Mouse (Mus musculus) ovary, adult 18-20 months (tissue): Measurements from ENCODE around the gene Tnip2.

Experiments
- DNase-seq: peaks from one replicate; pipeline ENCODE4 v3.0.0; 2022; ENCODE audit warnings: low spot score, mixed read lengths

Gene Tnip2

DNA sequence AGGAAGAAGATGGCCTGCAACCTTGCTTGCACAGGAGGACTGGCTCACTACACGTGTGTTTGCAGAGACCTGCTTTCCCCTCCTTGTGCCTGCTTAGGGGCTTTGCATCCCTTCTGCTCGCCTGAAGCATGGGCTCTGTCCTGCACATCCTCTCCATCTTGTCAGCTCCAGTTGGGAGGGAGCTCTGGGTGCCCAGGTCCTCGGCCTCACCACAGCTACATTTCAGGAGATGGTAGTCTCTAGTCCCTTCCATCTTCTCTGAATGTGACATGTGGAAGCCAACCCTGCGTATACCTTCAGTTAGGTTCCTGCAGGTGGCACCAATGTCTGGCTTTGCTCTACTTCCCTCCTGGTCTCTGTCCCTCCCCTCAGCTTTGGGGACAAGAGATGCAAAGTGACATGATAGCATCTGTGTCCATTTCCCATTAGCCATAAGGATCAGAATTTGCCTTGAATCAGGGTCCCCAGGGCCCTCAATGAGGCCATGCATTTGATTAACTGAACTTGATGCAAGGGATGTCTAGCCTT lies 10.2 kb upstream of the Tnip2 start:
- DNase-seq, result no peak

DNA sequence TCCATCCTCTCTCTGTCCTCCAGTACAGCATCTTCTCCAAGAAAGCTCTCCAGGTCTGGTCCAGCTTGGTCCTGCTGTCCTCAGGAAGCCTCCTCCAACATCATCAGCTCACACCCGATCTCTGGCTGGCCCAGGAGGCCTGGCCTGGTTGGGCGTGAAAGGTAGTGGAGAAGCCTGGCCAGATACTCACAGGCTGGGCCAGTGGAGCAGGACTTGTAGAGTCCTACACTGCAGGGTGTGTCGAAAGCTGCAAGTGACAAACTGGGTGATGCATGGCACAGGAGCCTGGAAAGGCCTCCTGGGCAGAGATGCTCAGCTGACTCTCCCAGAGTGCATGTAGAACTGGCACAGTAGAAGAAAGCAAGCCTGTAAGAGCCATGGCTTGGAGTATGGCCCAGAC lies 7.5 kb upstream of the Tnip2 start:
- no peak for DNase-seq

DNA sequence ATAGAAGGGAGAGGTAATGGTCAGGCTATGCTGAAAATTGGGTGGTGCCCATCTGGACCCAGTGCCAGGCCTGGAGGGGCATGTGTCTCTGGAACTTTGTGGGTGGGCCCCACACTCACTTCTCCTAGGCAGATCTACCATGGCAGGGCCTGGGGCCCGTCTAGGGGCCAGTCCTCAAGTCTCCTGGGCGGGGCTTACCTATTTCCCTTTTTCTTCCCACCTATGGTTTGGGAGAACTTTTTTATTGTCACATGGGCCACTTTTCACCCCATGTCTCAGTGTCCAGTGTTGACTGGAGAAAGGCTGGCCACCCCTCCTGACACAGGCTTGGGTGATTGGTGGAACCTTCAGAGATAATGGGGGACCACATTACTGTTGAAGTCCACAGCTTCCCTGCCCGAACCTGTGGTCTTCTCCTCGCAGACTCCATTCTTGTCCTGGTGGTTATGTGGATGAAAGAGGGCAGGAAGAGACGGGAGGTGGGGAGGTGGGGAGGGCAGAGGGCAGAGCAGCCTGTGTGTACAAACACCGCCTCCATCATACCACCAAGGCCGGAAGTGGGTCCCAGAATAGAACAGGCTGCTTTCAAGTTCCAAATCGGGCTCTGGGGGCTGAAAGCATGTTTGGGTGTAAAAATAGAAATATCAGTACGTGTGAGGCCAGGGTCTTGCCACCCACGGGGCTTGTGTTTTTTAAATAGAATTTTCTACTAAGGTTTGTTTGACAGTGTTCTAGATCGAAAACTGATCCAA lies 6.8 kb upstream of the Tnip2 start:
- no peak for DNase-seq

DNA sequence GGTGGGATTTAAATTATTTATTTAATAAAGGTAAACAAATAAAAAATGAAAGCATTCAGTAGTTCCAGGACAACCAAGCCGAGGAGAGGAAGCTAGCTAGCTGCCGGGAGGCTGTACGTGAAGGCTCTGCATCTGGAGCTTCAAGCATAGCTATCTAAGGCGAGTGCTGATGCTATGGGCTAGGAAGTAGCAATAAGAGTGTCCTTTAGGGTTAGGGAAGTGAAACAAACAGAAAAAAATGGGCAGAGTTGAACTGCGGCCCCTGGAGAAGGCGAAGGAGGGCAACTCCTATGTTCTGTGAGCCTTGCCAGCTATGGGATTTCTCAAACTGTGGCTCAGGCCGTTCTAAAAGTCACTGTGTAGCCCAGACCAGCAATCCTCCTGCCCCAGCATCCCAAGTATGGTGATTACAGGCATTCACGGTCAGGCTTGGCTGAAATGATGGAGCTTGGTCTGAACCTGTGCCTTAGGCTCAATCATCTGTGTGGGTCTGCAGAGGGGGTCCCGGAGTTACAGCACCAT lies 5.7 kb upstream of the Tnip2 start:
- no peak for DNase-seq

DNA sequence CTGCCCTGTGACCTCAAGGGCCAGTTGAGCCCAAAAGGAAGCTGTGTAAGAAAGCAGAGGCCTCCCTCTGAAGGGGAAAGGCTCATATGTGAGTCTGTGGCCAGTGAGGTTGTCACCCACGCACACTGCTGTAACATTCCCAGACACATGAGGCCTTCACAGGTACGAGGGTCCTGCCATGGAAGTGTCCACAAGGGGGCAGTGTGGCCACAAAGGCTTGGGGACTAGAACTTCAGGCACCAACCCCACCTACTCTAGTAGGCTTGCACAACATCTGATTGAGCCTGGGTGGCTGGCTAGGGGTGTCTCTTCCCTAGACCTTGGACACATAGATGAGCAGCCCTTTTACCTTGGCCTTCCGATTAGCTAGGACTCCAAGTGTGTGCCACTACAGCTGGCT lies 4.1 kb upstream of the Tnip2 start:
- peak; percentile 52 for DNase-seq

DNA sequence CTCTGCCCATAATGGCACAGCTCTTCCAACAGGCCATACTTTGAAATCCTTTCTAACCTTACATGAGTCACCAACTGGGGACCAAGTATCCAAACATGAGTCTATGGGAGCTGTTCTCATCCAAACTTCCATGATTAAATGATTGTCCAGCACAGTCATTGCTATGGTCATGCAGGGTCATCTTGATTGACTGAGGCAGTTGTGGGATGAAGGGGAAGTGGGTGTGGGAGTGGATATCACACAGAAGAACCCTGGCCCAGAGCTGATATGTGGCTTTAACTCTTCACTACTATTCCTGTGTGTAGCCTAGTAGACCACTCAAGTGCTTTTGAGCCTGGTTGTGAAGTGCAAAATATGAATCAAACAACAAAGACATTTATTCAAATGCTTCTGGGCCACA lies 1.3 kb upstream of the Tnip2 start:
- no peak for DNase-seq

DNA sequence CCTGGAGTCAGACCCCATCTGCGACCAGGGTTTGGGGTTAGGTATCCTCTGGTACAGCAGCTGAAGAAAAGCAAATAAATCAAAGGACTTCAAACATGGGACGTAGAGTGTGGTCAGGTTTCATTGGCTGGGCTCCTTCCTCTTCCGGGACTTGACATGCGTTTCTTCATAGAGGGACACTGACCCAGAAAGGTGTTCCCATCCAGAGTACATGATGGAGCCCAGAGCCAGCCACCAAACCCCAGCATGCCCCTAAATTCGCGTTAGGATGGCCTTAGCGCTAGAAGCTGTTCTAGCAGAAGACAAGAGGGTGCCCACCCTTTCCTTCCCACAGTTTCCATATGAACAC lies 401 bp upstream of the Tnip2 start:
- no peak for DNase-seq

DNA sequence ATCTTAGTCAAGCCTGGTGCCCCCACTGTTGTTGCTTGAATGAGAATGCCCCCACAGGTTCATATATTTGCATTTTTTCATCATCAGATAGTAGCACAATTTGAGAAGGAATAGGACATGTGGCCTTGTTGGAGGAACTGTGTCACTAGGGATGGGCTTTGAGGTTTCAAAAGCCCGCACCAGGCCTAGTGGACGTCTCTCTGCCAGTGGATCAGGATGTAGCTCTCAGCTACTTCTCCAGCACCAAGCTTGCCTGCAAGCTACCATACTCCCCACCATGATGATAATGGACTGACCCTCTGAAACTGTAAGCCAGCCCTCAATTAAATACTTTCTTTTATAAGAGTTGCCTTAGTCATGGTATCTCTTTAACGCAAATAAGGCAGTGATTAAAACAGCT lies 1.3 kb downstream of the Tnip2 start:
- no peak for DNase-seq

DNA sequence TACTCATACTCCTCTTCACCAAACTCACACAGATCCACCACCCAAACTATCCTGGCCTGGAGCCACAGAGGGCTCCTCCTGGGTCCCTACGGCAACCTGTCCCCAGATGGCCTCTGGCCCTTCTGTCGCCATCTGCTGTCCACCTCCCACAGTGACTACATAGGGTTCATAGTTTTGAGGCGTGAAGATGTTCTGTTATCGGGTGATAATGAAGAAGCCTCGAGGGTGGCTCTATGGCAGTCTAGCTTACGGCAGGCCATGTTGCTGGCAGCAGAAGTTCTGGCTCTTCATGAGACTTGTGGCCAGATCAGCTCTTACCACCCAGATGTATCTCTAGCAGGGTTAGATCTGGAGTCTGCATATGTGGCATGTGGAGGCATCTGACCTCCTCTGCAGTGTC lies 11.0 kb downstream of the Tnip2 start:
- DNase-seq, result no peak

DNA sequence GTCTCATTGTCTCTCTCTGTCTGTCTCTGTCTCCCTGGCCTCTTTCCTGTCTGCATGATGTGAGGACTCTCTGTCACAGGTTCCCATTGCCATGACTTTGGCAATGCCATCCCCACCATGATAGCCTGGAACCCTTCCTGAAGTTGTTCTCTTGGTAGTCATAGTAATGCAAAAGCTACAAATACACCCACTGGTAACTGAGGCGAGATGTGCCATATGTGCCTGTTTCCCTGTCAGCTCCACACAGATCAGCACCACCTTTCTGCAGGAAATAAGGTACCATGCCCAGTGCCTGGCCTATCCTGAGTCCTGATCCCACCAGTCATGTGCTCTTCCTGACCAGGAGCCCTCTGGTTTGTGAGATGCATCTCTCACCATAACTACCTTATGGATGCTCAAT lies 11.4 kb downstream of the Tnip2 start:
- DNase-seq, result no peak

DNA sequence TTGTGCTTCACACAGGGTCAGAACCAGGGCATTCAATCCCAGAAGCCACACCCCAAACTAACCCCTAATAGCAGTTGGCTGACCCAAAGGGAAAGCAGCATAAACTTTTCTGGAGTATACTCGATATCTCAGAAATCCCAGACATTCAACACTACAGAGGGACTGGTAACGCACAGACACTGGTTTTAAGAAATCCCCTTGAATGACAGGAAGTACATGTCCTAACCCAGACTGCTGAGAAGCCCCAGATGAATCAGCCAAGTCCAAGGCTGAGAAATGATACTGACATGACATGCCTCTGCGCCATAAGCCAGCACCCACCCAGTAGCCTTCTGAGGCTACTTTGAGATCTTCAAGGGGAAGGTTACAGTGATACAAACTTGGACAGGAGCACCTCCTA lies 12.2 kb downstream of the Tnip2 start:
- no peak for DNase-seq

DNA sequence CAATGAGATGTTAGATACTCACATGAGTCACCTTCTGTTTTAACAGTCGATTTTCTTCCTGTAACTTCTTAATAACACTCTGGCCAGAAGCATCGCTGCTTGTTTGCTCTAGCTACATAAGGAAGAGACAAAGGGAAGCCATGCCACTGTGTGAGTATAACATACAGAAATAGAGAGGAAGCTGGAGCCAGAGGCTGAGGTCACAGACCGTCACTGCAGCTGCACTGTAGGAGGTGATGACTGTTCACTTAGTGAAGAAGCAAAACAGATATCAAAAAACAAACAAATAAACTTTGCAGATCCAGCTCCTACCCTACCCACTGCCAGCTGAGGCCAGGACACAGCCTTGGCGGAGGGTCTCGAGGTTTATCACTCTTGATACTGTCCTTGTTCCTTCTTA lies 12.9 kb downstream of the Tnip2 start:
- DNase-seq, result no peak

DNA sequence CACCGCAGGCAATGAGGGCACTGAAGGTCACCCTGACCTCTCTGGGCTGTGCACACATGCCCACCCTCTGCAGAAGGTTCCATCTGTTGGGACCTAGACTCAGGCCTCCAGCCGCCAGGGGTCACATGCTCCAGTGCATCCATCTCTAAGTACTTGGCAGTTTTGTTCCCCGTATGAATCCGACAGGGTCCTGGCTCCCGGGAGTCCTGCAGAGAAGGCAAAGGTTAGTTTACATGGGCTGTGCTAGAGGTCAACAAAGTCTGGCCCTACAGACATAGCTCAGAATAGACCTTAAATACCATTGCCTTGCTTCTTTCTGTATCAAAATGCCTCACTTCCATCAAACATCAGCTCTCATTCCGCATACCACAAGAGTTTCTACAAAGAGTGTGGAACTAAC lies 17.0 kb downstream of the Tnip2 start:
- no peak for DNase-seq

DNA sequence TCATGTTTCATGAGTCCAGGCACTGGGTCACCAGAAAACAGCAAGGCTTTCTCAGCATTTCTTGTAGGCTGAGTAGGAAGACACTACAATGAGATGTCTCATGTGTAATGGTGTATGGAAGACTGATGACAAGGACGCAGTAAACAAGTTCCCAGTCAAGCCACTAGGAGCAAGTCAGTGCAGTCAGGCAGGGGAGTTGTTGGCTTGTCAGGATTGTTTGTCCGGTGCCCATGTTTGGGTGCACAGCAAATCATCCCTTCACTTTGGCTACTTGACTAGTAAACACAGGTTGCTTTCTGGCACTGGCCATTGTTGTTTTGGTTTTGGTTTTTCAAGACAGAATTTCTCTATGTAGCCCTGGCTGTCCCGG lies 24.4 kb downstream of the Tnip2 start:
- no peak for DNase-seq

DNA sequence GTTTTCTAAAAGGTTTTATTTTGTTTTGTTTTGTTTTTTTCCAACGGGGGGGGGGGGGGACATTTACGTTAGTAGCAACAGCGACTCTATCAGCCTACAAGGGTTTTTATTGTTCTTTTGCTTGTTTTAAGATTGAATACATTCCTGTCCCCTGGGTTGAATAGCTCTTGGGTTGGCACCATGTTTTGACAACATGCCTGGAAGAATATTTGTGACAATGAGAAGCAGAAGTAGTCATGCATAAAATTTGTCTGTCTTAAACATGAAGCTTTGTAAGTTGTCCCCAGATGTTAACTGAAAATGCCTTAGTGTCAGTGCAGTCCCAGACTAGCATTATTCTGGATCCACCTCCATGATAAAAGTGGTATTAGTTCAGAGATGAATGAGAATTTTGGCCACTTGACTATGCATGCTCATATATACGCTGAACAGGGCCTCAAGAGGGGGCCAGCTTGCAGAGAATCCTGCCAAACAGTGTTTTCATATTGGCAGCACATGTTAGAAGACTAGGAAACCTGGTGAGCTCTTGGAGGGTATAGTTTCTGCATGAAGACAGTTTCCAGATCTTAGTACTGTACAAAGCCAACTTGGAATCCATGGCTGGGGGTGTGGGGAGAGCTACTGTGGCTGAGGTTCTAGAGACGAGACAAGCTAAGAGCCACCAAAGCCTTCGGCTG lies 24.9 kb downstream of the Tnip2 start:
- no peak for DNase-seq

DNA sequence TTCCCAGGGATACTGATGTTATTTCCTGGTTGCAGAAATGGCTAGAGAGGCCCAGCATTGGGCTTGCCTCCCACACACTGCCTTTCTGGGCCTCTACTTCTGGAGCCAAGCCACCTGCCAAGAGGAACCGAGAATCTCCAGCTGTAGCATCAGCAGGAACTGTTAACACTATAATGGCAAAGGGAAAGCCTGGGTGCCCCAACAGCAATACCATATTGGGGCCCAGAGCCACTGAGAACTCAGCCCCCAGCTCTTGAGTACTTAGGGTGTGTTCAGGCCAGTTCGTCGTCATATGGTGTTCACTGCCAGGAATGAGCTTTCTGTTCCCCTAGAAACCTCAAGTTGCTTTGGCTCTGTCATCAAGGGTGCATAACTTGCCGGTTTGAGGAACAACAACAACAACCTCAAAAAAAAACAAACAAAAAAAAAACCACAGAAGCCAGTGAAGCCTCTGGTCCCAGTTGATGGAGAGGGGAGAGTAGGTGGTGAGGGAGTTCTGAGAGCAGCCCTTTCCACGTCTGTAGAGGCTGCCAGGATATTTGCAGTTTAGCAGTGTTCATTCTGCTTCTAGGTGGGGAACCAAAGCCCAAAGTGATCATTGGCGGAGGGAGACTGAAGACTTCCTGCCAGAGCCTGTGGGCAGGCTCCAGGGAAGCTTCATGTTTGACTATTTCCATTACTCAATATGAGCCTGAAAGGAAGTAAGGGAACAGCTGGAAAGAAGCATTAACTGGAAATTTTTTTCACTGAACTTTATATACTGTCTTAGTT lies 26.3 kb downstream of the Tnip2 start:
- DNase-seq, result no peak

DNA sequence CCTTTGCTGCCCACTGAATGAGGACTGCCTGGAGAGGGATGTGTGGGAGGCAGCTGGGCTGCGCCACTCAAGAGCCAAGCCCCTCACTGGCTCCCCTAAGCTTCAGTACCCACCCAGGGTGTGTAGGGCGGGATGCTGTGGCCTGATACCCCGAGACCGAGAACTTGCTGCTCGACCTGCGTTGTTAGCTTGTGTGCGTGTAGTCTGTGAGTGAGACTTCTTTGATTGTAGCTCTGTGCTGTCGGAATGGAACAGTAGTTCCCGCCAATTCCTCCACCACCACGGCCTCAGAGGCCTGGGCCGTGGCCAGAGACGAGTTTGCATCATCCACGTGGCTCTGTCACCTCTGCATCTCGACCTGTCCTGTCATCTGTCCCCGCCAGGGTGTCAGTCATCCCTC lies 28.1 kb downstream of the Tnip2 start:
- no peak for DNase-seq

DNA sequence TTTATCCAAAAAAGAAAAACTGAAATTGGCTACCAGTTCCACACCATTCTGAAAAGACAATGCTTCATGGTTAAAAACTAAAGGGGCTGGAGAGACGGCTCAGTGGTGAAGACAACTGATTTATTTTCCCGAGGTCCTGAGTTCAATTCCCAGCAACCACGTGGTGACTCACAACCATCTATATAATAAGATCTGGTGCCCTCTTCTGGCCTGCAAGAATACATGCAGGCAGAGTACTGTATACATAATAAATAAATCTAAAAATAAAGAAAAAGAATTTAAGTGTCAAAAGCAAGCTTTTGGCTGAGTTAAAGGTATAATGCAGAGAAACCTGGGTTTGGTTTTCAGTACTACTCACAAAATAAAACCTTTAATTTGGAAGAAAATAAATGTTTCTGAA lies 32.9 kb downstream of the Tnip2 start:
- DNase-seq, result no peak

DNA sequence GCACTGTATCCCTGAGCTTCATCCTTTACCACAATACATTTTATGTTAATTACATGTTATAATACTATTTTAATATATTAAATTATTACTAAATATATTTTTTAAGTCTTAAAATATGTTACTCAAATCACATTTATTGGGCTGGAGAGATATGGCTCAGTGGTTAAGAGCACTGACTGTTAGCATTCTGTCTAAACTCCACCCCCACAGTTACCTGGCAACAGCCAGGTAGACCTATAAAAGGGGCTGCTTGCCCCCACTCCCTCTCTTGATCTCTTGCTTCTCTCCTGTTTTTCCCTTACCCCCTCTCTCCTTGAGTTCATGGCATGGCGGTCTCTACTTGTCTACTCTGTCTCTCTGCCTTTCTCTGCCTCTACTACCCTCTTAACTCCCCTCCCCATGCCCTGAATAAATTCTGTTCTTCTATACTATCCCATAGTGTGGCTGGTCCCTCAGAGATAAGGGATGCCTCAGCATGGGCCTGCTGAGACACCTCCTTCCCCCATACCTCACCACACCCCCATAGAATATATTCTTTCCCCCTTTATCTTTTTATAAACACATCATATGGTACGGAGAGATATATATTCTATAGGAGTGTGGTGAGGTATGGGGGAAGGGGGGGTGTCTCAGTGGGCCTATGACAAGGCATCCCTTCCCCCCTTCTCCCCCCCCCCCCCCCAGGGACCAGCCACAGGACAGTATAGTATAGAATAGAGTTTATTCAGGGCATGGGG lies 45.6 kb downstream of the Tnip2 start:
- no peak for DNase-seq

DNA sequence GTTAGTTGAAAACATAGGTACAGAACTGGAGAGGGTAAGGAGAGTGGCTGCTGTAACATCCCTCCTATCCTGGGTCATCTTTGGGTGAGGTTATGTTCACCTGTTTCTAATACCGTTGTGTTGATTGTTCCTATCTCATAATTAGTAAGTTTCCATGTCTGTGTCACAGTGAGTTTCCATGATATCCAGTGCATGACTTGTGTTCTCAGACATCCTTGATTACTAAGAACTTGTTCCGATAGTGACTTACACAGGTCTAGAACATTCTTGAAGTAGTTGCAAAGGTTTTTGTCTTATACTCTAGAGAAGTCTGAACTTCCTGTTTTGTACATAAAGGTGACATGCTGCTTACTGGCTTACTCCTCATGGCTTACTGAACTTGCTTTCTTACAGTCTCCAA lies 47.1 kb downstream of the Tnip2 start:
- no peak for DNase-seq

DNA sequence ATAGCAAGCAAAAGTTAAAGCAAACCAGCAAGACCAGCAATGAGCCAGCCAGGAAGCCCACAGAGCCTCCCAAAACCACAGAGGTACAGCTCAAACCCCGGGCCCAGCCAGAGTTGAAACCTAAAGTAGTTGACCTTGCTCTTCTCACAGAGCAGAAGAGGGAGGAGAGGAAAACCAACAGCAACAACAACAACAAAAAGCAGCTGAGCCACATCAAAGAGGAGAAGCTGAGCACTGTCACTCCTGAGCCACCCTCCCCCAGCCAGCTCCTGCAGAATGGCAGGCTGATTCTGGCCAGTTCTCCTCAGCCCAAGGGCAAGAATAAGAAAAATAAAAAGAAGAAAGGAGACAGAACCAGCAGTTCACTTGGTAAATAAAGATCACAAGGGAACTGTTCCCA lies 47.7 kb downstream of the Tnip2 start:
- peak; percentile 80 for DNase-seq

DNA sequence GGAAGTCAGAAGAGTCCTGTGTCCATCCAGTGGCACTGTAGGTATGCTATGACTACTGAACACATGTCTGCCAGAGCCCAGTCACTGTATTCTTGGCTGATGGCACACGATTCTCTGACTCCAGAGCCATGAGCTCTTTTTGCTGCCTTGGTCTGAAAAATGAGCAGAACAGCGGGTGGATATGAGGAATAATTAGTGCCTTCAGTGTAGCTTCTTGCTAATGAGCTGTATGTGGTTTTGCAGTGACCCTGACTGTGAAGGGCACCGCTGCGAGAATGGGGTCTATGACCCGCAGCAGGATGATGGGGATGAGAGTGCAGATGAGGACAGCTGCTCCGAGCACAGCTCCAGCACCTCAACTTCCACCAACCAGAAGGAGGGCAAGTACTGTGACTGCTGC lies 52.0 kb downstream of the Tnip2 start:
- DNase-seq, result no peak
